Mouse (Mus musculus) heart, embryonic 11.5 days (tissue): ENCODE data around the gene Prss23. TPM values are rescaled to one million over a fixed set of nuclear protein-coding genes. Genes with fewer than 3 reads are reported as not detected.

ENCODE experiments used
- ATAC-seq: fragments of 200-750 bp; cut with Nextera tagmentation; replicated peaks from 2 replicates; pipeline ENCODE4 v1.8.0; 2017; ENCODE audit warnings: moderate library complexity; ENCODE audit not compliant: insufficient number of reproducible peaks, low FRiP score, low TSS enrichment
- H3K27ac ChIP-seq: fragments of 300-500 bp; sonication (generic); 2 replicates; pipeline ENCODE4 v1.5.1; 2014; ENCODE audit warnings: mild to moderate bottlenecking, low read depth, low read length
- H3K27me3 ChIP-seq: fragments of 300-500 bp; sonication (generic); 2 replicates; pipeline ENCODE4 v1.6.1; 2014; ENCODE audit warnings: mild to moderate bottlenecking, low read length, mixed read lengths; ENCODE audit not compliant: control insufficient read depth, insufficient read depth
- H3K36me3 ChIP-seq: fragments of 300-500 bp; sonication (generic); 2 replicates; pipeline ENCODE4 v1.6.1; 2014; ENCODE audit warnings: mild to moderate bottlenecking, low read length, moderate library complexity, mixed read lengths; ENCODE audit not compliant: control insufficient read depth, insufficient read depth
- H3K4me1 ChIP-seq: fragments of 300-500 bp; sonication (generic); 2 replicates; pipeline ENCODE4 v1.6.1; 2014; ENCODE audit warnings: low read length; ENCODE audit not compliant: control insufficient read depth, insufficient read depth
- H3K4me2 ChIP-seq: fragments of 300-500 bp; sonication (generic); 2 replicates; pipeline ENCODE4 v1.6.1; 2014; ENCODE audit warnings: mild to moderate bottlenecking, moderate library complexity
- H3K4me3 ChIP-seq: fragments of 300-500 bp; sonication (generic); 2 replicates; pipeline ENCODE4 v1.5.1; 2014; ENCODE audit warnings: low read depth, low read length
- H3K9ac ChIP-seq: fragments of 300-500 bp; sonication (generic); 2 replicates; pipeline ENCODE4 v1.6.1; 2014; ENCODE audit warnings: mild to moderate bottlenecking, low read depth, low read length, moderate library complexity
- H3K9me3 ChIP-seq: fragments of 300-500 bp; sonication (generic); replicated peaks from 2 replicates; pipeline ENCODE4 v1.6.1; 2016; ENCODE audit warnings: low read length; ENCODE audit not compliant: control insufficient read depth
- WGBS: fragments of 180-500 bp; shearing (Covaris S2); extraction: QIAGEN DNeasy Blood & Tissue Kit; methylation state at CpG from one replicate; pipeline ENCODE4 v1.1.7; 2014; ENCODE audit not compliant: insufficient replicate concordance; 5-methylcytosine and 5-hydroxymethylcytosine counted together
- polyA plus RNA-seq: library from polyadenylated mRNA; unstranded; fragments of >200 nt; fragmentation: Nextera tagmentation; extraction: Ambion mirVana; gene quantifications from 2 replicates; pipeline ENCODE4 v1.2.1, GENCODE M21; 2014

Prss23 gene
- polyA plus RNA-seq, 1 experiment from 2014 or later = 34.7 TPM

- no peak for ATAC-seq
- Histone ChIP-seq H3K4me2 (peak overlapping the region; percentile 52), H3K4me1 (peaks cover 6% of the 10 kb centered on the region; the same call in 1 of the 2 replicates), H3K27me3 (no peaks in the 10 kb centered on the region), H3K36me3 (no peaks in the 10 kb centered on the region), H3K4me3 (no peak overlapping the region), H3K9ac (no peak overlapping the region), H3K9me3 (no peaks in the 10 kb centered on the region), H3K27ac (no peak overlapping the region)
- WGBS = 12% methylated on average over 10 of the region's 10 CpGs
Measured at GRCm38 (mm10) chr7:89522170-89522569, 4.8 kb downstream of the Prss23 start.

- WGBS = under 1% methylated on average over 54 of the region's 61 CpGs
- peak overlapping the region; percentile 71 for H3K4me3 ChIP-seq
Measured at GRCm38 (mm10) chr7:89517460-89518390, 9.3 kb downstream of the Prss23 start.

GRCm38 (mm10) chr7:89516551-89517459 is 10.2 kb downstream of the Prss23 start:
- H3K9me3 ChIP-seq = no peaks in the 10 kb centered on the region
- ATAC-seq = peak; percentile 56
- WGBS = 8% methylated on average over 32 of the region's 32 CpGs

More at GRCm38 (mm10) chr7:89517460-89518390, 9.3 kb downstream of the Prss23 start:
- Histone ChIP-seq H3K9me3 (no peaks in the 10 kb centered on the region), H3K4me1 (0 out of 2 replicates have a peak, but pooled peaks cover 4% of the 10 kb centered on the region), H3K9ac (peak overlapping the region; percentile 81), H3K27ac (peak overlapping the region; percentile 72), H3K27me3 (peaks cover 4% of the 10 kb centered on the region; the same call in 1 of the 2 replicates), H3K36me3 (no peaks in the 10 kb centered on the region), H3K4me2 (peak overlapping the region; percentile 90)
- peak; percentile 75 for ATAC-seq

GRCm38 (mm10) chr7:89511921-89512514 is 15.0 kb downstream of the Prss23 start:
- no peak for ATAC-seq
- Histone ChIP-seq H3K4me3 (no peak overlapping the region), H3K9ac (no peak overlapping the region), H3K27me3 (peaks cover 4% of the 10 kb centered on the region; the same call in 1 of the 2 replicates), H3K9me3 (no peaks in the 10 kb centered on the region), H3K4me2 (no peak overlapping the region), H3K27ac (no peak overlapping the region), H3K4me1 (no peaks in the 10 kb centered on the region), H3K36me3 (0 out of 2 replicates have a peak, but pooled peaks cover 3% of the 10 kb centered on the region)
- WGBS = 62% methylated on average over 4 of the region's 4 CpGs

More at GRCm38 (mm10) chr7:89516551-89517459, 10.2 kb downstream of the Prss23 start:
- peak overlapping the region; percentile 81 for H3K9ac ChIP-seq
- no peaks in the 10 kb centered on the region for H3K4me1 ChIP-seq
- H3K4me3 ChIP-seq = peak overlapping the region; percentile 71
- peak overlapping the region; percentile 90 for H3K4me2 ChIP-seq
- peaks cover 4% of the 10 kb centered on the region; the same call in 1 of the 2 replicates for H3K27me3 ChIP-seq
- peak overlapping the region; percentile 72 for H3K27ac ChIP-seq
- H3K36me3 ChIP-seq = no peaks in the 10 kb centered on the region

GRCm38 (mm10) chr7:89508672-89509071 is 18.3 kb downstream of the Prss23 start:
- Histone ChIP-seq H3K4me3 (no peak overlapping the region), H3K36me3 (0 out of 2 replicates have a peak, but pooled peaks cover 3% of the 10 kb centered on the region), H3K4me2 (no peak overlapping the region), H3K9me3 (no peaks in the 10 kb centered on the region), H3K27me3 (no peaks in the 10 kb centered on the region), H3K27ac (no peak overlapping the region), H3K9ac (no peak overlapping the region), H3K4me1 (no peaks in the 10 kb centered on the region)
- 79% methylated on average over 4 of the region's 4 CpGs for WGBS
- ATAC-seq = no peak

GRCm38 (mm10) chr7:89499516-89500307 is 27.3 kb downstream of the Prss23 start:
- Histone ChIP-seq H3K4me2 (peak overlapping the region; percentile 55), H3K27me3 (no peaks in the 10 kb centered on the region), H3K9ac (no peak overlapping the region), H3K4me1 (no peaks in the 10 kb centered on the region), H3K27ac (no peak overlapping the region), H3K4me3 (no peak overlapping the region), H3K9me3 (no peaks in the 10 kb centered on the region), H3K36me3 (no peaks in the 10 kb centered on the region)
- ATAC-seq = no peak
- 32% methylated on average over 17 of the region's 17 CpGs for WGBS

GRCm38 (mm10) chr7:89483769-89484568 is 43.0 kb downstream of the Prss23 start:
- Histone ChIP-seq H3K4me1 (0 out of 2 replicates have a peak, but pooled peaks cover 6% of the 10 kb centered on the region), H3K27ac (no peak overlapping the region), H3K27me3 (no peaks in the 10 kb centered on the region), H3K4me2 (no peak overlapping the region), H3K9ac (no peak overlapping the region), H3K36me3 (no peaks in the 10 kb centered on the region), H3K4me3 (no peak overlapping the region), H3K9me3 (no peaks in the 10 kb centered on the region)
- 45% methylated on average over 7 of the region's 7 CpGs for WGBS
- no peak for ATAC-seq
